Mouse (Mus musculus): ENCODE data around the gene Kazn. TPM values are rescaled to one million over a fixed set of nuclear protein-coding genes. Genes with fewer than 3 reads are reported as not detected.

Kazn gene
- polyA plus RNA-seq, 1 experiment = 80.2 TPM

DNA sequence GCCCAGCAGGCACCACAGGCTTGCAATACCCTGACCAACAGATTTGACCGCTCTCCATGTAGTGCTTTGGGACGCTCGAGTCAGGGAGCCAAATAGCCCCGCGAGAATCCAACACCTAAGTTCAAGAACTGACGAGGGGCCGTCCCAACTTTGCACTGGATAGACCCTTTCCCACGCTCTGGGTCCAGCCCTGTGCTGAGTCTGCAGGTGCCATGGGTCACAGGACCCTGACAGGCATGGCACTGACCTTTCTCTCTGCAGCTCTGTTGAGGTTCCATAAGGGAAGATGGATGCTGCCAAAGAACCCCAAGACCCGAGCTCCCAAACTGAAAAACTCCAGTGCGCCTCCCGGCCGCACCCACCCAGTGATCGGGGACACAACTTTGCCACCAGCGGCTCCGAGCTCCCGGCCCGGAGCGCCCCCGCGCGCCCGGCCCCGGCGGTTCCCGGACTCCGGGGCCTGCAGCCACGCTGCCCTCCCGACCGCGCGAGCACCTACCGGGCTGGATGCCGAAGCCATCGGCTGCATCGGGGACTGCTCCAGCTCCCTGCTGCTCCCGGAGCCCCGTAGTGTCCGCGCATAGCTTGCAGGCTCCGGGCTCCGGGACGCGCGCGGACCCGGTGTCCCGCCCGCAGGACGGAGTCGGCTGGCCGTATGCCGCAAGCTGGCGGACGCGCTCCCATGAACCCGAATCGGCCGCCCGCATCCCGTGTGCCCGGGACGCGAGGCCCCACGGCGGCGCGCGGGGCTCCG lies 538 bp downstream of the Kazn start:
- peaks cover 9% of the 10 kb centered on the region; the same call in 1 of the 2 replicates for H3K36me3 ChIP-seq (ENCODE audit: control insufficient read depth, insufficient read depth, low read length, poor library complexity, severe bottlenecking)
- TF ChIP-seq POLR2A (IDR thresholded peaks at IDR 0.05; ENCODE audit: insufficient read depth, low read length) = no peak
- TF ChIP-seq CTCF (IDR thresholded peaks at IDR 0.05; ENCODE audit: low read depth, low read length) = no peak
- TF ChIP-seq EP300 (IDR thresholded peaks at IDR 0.05; ENCODE audit: insufficient read depth, low read depth, low read length) = no peak
- H3K9ac ChIP-seq (ENCODE audit: low read depth, poor library complexity, severe bottlenecking) = peak overlapping the region; percentile 88
- H3K27me3 ChIP-seq (ENCODE audit: control insufficient read depth, insufficient read depth, low read length, poor library complexity, severe bottlenecking) = no peaks in the 10 kb centered on the region
- H3K9me3 ChIP-seq (replicated peaks; ENCODE audit: control insufficient read depth, insufficient read depth, low read length, poor library complexity, severe bottlenecking) = no peaks in the 10 kb centered on the region
- peaks cover 9% of the 10 kb centered on the region for H3K4me1 ChIP-seq (ENCODE audit: control insufficient read depth, insufficient read depth, low read length)
- no peak overlapping the region for H3K27ac ChIP-seq (ENCODE audit: insufficient read depth, low read length)
- peak overlapping the region; percentile 94 for H3K4me3 ChIP-seq (ENCODE audit: low read depth, low read length)

DNA sequence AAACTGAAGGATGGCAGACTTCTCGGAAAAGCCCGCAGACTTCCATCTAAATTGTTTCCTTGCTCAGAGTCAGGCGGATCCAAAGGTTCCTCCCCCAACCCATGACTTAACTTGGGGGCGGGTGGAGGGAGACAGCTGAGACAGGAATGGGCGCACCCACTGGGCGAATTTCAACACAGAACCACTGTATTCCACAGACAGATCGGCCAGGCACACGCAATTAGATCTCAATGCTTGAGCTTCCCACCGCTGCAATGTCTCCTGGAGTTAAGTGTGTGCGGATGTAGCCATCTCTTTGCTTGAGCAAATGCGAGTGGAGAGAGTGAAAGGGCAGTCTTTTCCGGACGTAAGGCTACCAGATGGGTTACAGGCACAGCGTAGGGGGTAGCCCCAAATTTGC lies 1.2 kb downstream of the Kazn start:
- Histone ChIP-seq H3K27me3 (ENCODE audit: control insufficient read depth, insufficient read depth, low read length, poor library complexity, severe bottlenecking) (no peaks in the 10 kb centered on the region), H3K27ac (ENCODE audit: insufficient read depth, low read length) (no peak overlapping the region), H3K9ac (ENCODE audit: low read depth, poor library complexity, severe bottlenecking) (peak overlapping the region; percentile 88), H3K36me3 (ENCODE audit: control insufficient read depth, insufficient read depth, low read length, poor library complexity, severe bottlenecking) (peaks cover 9% of the 10 kb centered on the region; the same call in 1 of the 2 replicates), H3K4me3 (ENCODE audit: low read depth, low read length) (peak overlapping the region; percentile 94), H3K9me3 (replicated peaks; ENCODE audit: control insufficient read depth, insufficient read depth, low read length, poor library complexity, severe bottlenecking) (no peaks in the 10 kb centered on the region), H3K4me1 (ENCODE audit: control insufficient read depth, insufficient read depth, low read length) (peaks cover 10% of the 10 kb centered on the region)
- TF ChIP-seq POLR2A (IDR thresholded peaks at IDR 0.05; ENCODE audit: insufficient read depth, low read length) (no peak), EP300 (IDR thresholded peaks at IDR 0.05; ENCODE audit: insufficient read depth, low read depth, low read length) (peak; percentile 58; the same call in 1 of the 2 replicates)

- Histone ChIP-seq H3K4me1 (ENCODE audit: control insufficient read depth, insufficient read depth, low read length) (peaks cover 10% of the 10 kb centered on the region), H3K27ac (ENCODE audit: insufficient read depth, low read length) (no peak overlapping the region), H3K9me3 (replicated peaks; ENCODE audit: control insufficient read depth, insufficient read depth, low read length, poor library complexity, severe bottlenecking) (no peaks in the 10 kb centered on the region), H3K36me3 (ENCODE audit: control insufficient read depth, insufficient read depth, low read length, poor library complexity, severe bottlenecking) (peaks cover 9% of the 10 kb centered on the region; the same call in 1 of the 2 replicates), H3K9ac (ENCODE audit: low read depth, poor library complexity, severe bottlenecking) (no peak overlapping the region), H3K4me3 (ENCODE audit: low read depth, low read length) (no peak overlapping the region), H3K27me3 (ENCODE audit: control insufficient read depth, insufficient read depth, low read length, poor library complexity, severe bottlenecking) (no peaks in the 10 kb centered on the region)
- TF ChIP-seq POLR2A (IDR thresholded peaks at IDR 0.05; ENCODE audit: insufficient read depth, low read length) = no peak
- TF ChIP-seq CTCF (IDR thresholded peaks at IDR 0.05; ENCODE audit: low read depth, low read length) = no peak
- no peak for TF ChIP-seq EP300 (IDR thresholded peaks at IDR 0.05; ENCODE audit: insufficient read depth, low read depth, low read length)
Observed at GRCm38 (mm10) chr4:142236681-142237080, 2.5 kb downstream of the Kazn start.

DNA sequence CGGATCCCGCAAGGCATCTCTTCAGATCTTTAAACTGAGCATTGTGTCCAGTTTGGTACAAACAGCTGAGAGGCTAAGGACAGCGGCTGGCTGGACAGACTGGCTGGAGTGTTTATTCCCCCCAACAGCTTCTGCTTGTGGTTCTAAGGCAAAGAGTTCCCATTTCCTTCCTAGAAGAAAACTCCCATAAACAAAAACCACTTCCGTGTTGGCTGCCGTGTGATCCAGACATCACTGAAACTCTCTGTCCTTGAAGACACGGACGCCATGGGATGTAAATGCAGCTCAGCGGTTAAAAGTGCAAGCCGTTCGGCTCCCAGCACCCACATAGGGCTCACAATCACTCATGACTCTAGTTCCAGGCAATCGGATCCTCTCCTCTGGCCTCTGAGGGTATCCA lies 3.8 kb downstream of the Kazn start:
- TF ChIP-seq EP300 (IDR thresholded peaks at IDR 0.05; ENCODE audit: insufficient read depth, low read depth, low read length) = no peak
- TF ChIP-seq CTCF (IDR thresholded peaks at IDR 0.05; ENCODE audit: low read depth, low read length) = no peak
- TF ChIP-seq POLR2A (IDR thresholded peaks at IDR 0.05; ENCODE audit: insufficient read depth, low read length) = no peak
- H3K27me3 ChIP-seq (ENCODE audit: control insufficient read depth, insufficient read depth, low read length, poor library complexity, severe bottlenecking) = no peaks in the 10 kb centered on the region
- H3K36me3 ChIP-seq (ENCODE audit: control insufficient read depth, insufficient read depth, low read length, poor library complexity, severe bottlenecking) = peaks cover 12% of the 10 kb centered on the region; the same call in 1 of the 2 replicates
- H3K4me3 ChIP-seq (ENCODE audit: low read depth, low read length) = peak overlapping the region; percentile 21
- no peaks in the 10 kb centered on the region for H3K9me3 ChIP-seq (replicated peaks; ENCODE audit: control insufficient read depth, insufficient read depth, low read length, poor library complexity, severe bottlenecking)
- peaks cover 14% of the 10 kb centered on the region for H3K4me1 ChIP-seq (ENCODE audit: control insufficient read depth, insufficient read depth, low read length)
- no peak overlapping the region for H3K9ac ChIP-seq (ENCODE audit: low read depth, poor library complexity, severe bottlenecking)
- H3K27ac ChIP-seq (ENCODE audit: insufficient read depth, low read length) = peak overlapping the region; percentile 63

- H3K4me3 ChIP-seq (ENCODE audit: low read depth, low read length) = peak overlapping the region; percentile 21
- peak; percentile 96 for TF ChIP-seq EP300 (IDR thresholded peaks at IDR 0.05; ENCODE audit: insufficient read depth, low read depth, low read length)
- TF ChIP-seq POLR2A (IDR thresholded peaks at IDR 0.05; ENCODE audit: insufficient read depth, low read length) = no peak
- H3K27ac ChIP-seq (ENCODE audit: insufficient read depth, low read length) = peak overlapping the region; percentile 67
- H3K9me3 ChIP-seq (replicated peaks; ENCODE audit: control insufficient read depth, insufficient read depth, low read length, poor library complexity, severe bottlenecking) = no peaks in the 10 kb centered on the region
- no peak overlapping the region for H3K9ac ChIP-seq (ENCODE audit: low read depth, poor library complexity, severe bottlenecking)
- peaks cover 12% of the 10 kb centered on the region; the same call in 1 of the 2 replicates for H3K36me3 ChIP-seq (ENCODE audit: control insufficient read depth, insufficient read depth, low read length, poor library complexity, severe bottlenecking)
- peaks cover 14% of the 10 kb centered on the region for H3K4me1 ChIP-seq (ENCODE audit: control insufficient read depth, insufficient read depth, low read length)
- H3K27me3 ChIP-seq (ENCODE audit: control insufficient read depth, insufficient read depth, low read length, poor library complexity, severe bottlenecking) = no peaks in the 10 kb centered on the region
Observed at GRCm38 (mm10) chr4:142234828-142235227, 4.4 kb downstream of the Kazn start.

All from ES-Bruce4 (cell line).